Mouse (Mus musculus) olfactory bulb, adult 2 months (tissue): ENCODE measurements at regions not wholly inside any gene's neighbourhood (a gene's known extent, or its start where the extent isn't known, plus 50 kb on each side); places are given as distances from the start of the nearest gene placed in this dataset.

Source experiments
- CTCF ChIP-seq: fragments of 200-500 bp; IDR thresholded peaks from 2 replicates; pipeline ENCODE4 v1.5.1; 2012; ENCODE audit warnings: low read depth, mild to moderate bottlenecking, low read length, moderate library complexity; ENCODE audit not compliant: insufficient read depth
- POLR2A ChIP-seq: fragments of 200-500 bp; IDR thresholded peaks from 2 replicates; pipeline ENCODE4 v1.6.1; 2012; ENCODE audit warnings: mild to moderate bottlenecking, low read depth, low read length, moderate library complexity; ENCODE audit not compliant: insufficient read depth

DNA sequence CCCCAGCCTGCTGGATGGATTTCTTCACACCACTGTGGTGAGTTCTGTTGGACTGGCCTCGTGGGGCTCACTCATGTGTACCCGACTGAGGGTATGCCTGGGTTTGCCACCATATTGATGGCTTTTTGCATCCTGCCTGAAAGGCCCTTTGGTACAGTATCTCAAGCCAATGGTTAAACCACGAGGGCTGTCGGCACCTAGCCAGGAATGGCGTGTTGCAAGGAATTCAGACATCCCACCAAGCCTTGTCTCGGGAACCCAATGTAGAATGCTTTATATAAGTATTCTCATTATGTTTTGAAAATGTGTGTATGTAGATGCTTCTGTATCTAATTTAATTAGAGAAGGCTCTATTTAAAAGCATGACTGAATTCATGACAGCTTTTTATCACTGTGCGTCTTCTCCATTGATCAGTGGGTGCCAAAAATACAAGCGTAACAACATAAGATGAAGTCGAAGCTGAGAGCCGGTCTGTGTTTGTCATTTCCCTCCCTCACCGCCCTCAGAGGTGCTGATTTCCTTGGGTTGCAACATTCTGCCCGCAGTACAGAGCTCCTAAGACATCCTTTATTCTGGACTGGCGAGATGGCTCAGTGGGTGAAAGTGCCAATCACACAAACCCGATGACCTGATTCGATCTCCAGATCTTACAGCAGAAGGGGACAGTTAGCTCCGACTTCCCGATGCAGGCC is 90.5 kb upstream of the Akt3 start:
- no peak for TF ChIP-seq CTCF
- TF ChIP-seq POLR2A: no peak
